Mouse (Mus musculus): Measurements from ENCODE around the gene Vwa5b2.

Vwa5b2 gene

GRCm38 (mm10) chr16:20589366-20589938, at the start of gene Vwa5b2:
Gene Vwa5b2 (plus strand): TSS chr16:20589471.
- DNase-seq (ENCODE audit: low spot score): peak; percentile 44

- no peak for DNase-seq (ENCODE audit: low spot score)
These were observed 49.6 kb upstream of the Vwa5b2 start for GRCm38 (mm10) chr16:20539649-20540048.

DNA sequence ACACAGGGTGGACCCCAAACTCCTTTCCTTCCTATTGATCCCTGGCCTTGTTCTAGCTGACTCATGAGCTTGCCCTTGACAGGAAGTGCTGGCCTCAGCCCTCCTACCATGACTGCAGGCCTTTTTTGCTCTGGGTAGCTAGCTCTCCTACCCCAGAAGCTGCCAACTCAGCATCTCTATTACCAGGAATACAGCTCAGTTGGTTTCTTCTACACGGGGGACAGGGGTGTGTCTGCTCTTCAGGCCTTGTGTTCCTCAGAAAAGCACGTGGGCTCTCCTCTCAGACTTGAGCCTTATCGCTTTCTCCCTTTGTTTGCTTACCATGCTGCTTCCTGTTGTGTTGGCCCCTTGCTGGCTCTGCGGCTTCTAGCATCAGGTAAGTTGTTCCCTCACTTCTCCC, 48.8 kb upstream of the Vwa5b2 start:
- no peak for DNase-seq (ENCODE audit: low spot score)

DNA sequence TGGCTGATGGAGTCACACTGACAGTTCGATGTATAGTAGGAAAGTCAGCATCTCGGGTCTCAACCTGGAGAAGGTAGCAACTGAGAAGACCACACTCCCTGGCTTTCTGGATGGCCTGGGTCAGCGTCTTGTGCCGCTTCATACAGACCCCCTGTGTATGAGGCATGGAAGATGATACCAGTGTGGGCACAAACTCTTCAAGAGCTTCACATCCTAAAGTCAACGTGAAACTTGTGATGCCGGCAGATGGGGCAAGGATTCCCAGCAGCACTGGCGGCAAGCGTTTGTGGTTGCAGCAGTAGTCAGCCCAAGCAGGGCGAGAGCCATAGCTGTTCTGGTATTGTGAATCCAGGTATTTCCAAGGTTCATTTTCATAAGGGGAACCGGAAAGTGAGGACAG, 43.6 kb upstream of the Vwa5b2 start:
- no peak for DNase-seq (ENCODE audit: low spot score)

GRCm38 (mm10) chr16:20547423-20547822, 41.8 kb upstream of the Vwa5b2 start:
- DNase-seq (ENCODE audit: low spot score): no peak

- DNase-seq (ENCODE audit: low spot score): peak; percentile 100
These were observed 40.9 kb upstream of the Vwa5b2 start, which contains the start of gene Abcf3 for GRCm38 (mm10) chr16:20548096-20548948. Gene Abcf3 (plus strand): TSS chr16:20548577.

DNA sequence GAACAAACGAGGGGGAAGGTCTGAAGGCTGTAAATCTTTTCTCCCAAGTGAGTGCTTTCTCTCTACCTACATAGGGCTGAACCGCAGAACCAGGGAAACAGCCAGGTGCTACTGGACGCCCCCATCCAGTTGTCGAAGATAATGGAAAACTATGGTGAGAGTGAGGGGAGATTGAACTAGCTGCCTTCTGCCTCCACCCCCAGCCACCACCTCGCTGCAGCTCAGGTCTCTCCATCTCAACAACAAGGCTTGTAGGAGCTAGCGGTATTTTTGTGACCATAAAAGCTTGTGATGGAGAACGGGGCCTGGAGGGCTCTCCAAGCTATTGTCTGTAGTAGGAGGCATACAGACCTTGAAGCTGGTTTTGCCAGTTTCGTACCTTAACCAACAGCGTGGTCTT, 40.1 kb upstream of the Vwa5b2 start:
- no peak for DNase-seq (ENCODE audit: low spot score)

GRCm38 (mm10) chr16:20551691-20552090, 37.6 kb upstream of the Vwa5b2 start:
- no peak for DNase-seq (ENCODE audit: low spot score)

DNA sequence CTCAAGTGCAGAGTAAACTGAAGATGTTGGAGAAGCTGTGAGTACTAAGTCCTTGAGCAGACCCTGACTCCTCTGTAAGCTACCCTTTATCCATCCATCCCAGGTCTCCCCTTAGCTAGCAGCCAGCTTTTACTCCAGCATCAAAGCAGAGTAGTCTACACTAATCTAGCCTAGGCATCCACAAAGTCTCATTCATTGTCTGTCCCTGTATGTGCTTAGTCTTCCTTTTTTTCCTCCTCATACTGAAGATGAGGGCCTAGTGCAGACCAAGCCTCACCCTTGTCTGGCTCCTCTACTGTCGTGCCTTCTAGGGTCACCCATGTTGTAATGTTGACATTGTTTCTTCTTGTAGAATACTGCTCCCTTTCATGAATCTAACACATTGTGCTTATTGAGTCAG, 36.7 kb upstream of the Vwa5b2 start:
- DNase-seq (ENCODE audit: low spot score): no peak

GRCm38 (mm10) chr16:20555000-20555399, 34.3 kb upstream of the Vwa5b2 start:
- DNase-seq (ENCODE audit: low spot score): no peak

DNA sequence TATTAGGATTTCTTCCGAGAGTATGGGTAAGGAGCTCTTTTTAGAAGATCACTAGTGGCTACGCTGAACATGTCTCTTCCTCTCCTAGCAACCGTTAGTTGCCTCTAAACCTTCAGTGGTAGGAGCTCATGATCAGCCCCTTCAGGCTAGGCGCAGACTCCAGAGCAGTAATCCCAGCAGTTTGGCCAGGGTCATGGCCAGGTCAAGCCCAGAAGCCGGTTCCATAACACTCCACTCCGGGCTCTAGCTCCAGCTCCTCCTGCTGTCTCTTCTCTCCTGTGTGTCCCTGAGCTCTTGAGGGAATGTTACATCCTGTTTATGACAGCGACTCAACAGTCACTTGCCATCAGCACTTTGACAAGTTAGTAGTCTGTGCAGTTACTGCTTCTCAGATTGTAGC, 31.9 kb upstream of the Vwa5b2 start:
- DNase-seq (ENCODE audit: low spot score): no peak

- no peak for DNase-seq (ENCODE audit: low spot score)
These were observed 24.2 kb upstream of the Vwa5b2 start for GRCm38 (mm10) chr16:20565075-20565474.

DNA sequence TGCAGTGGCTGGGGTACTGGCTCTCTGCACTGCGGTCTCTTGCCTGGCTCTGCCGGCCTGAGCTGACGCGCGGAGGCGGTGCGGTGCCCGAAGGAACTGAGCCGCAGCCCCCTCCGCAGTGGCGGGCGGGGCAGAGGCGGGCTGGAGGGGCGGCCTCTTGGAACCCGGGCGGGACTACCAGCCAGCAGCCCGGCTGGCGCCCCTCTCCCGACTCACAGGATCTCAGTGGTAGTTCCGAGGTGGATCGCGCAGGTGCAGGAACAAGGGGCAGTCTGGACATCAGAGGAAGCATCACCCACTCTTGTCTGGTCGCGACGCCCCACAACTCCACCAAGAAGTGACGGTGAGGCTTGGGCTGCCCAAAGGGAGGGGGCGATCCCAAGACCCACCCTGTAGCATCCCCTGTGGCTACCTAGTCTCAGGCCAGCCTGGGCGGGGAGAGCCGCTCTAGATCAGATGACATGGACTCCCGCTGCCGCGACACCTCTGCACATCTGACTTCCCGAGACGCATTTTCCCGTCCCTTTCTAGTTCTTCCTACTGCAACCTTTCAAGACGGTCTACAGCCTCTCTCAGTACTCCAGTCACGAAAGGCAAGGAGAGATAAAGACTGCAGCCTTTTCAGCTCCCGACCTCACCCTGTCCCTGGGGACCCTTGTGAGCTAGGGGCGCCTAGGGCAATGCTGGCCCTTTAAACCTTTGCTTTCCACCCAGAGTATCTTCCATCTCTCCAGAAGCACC, 838 bp downstream of the Vwa5b2 start:
- DNase-seq (ENCODE audit: low spot score): peak; percentile 57

- no peak for DNase-seq (ENCODE audit: low spot score)
These were observed 1.4 kb downstream of the Vwa5b2 start for GRCm38 (mm10) chr16:20590680-20591038.

DNA sequence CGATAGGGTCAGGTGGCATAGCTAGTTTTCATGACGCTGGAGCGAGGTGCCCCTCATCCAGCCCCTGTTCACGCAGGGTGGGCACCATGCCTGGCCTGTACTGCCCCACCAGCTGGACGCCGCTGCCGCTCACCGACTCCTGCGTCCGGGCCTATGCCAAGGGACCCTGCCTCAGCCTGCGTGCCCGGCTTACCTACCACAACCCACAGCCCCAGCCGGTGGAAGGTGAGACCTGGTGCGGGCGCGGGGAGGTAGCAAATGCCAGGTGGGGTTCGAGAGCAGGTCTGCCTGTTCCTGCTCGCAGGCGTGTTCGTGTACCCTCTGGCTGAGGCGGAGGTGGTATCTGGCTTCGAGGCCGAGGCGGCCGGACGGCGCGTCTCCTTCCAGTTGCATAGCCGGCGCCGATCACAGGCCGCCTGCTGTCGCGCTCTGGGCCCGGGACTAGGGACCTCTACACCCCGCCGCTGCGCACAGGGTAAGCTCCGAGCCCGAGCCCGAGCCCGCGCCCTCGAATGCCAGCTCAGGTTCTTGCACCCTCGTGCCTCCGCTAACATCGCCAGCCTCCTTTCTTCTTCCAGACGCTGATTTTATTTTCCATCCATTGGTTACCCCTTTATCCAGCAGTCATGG, 1.9 kb downstream of the Vwa5b2 start:
- DNase-seq (ENCODE audit: low spot score): peak; percentile 48

- no peak for DNase-seq (ENCODE audit: low spot score)
These were observed 5.9 kb downstream of the Vwa5b2 start for GRCm38 (mm10) chr16:20595060-20595673.

DNA sequence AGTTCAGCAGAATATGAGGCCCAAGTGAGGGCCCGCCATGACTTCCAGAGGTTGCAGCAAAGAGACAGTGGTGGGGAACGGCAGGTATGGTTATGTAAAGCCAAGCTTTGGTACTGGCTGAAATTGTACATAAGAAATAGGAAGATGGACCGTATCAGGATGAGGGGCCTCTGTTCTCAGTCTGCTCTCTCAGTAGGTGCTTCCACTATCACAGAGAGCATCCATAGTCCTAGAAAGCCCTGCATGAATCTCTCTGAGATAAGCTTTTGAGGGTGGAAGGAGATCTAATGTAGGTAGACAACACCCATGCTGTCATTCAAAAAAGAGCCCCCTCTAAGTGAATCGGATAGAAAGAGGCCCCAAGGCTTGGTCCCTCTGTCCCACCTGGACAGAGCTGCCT, 6.5 kb downstream of the Vwa5b2 start:
- no peak for DNase-seq (ENCODE audit: low spot score)

DNA sequence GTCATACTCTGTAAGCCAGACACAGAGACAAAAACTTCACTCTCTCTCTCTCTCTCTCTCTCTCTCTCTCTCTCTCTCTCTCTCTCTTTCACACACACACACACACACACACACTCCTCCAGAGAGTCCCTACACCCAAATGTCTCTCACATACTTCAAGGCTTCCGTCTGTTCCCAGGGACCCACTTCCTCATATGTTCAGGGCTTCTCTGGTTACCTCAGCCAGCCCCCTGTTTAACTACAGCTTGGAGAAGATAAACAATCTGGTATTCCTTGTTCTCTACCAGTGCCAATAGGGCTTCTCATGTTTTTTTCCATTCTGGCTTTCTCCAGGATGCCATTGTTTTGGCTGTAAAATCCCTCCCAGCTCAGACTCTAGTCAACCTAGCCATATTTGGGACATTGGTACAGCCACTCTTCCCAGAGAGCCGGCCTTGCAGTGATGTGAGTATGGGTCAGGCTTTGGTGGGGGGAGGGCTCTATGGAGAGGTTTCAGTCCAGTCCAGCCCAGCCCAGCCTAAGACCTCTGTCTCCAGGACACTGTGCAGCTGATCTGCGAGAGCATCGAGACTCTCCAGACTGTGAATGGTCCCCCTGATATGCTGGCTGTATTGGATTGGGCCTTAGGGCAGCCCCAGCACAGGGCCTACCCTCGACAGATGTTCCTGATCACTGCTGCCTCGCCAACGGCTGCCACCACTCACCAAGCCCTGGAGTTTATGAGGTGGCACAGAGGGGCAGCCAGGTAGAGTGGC, 7.6 kb downstream of the Vwa5b2 start:
- no peak for DNase-seq (ENCODE audit: low spot score)

- no peak for DNase-seq (ENCODE audit: low spot score)
These were observed 11.2 kb downstream of the Vwa5b2 start for GRCm38 (mm10) chr16:20600511-20600910.

GRCm38 (mm10) chr16:20604705-20605104, 15.4 kb downstream of the Vwa5b2 start:
- DNase-seq (ENCODE audit: low spot score): no peak

Measured in embryo, embryonic 10 days (tissue).